In genomic region chr11:117568606-117568991, GRCm38 (mm10) we compare ENCODE assay signal across 8 mouse cellular contexts.
DNase-seq lines count a peak whose midpoint lies in the region; TF ChIP-seq lines count a peak whose summit lies in the region.

No protein-coding gene starts in this region.

- no peak for TF ChIP-seq POLR2A in brain, embryonic 14.5 days (IDR thresholded peaks at IDR 0.05; ENCODE audit: borderline replicate concordance, extremely low read depth, insufficient read depth, insufficient read length, poor library complexity, severe bottlenecking)

- TF ChIP-seq CTCF in brain, embryonic 14.5 days (IDR thresholded peaks at IDR 0.05; ENCODE audit: borderline replicate concordance, extremely low read depth, insufficient read depth, insufficient read length) = no peak

- peak; percentile 62 for DNase-seq in cerebellum, adult 11 months
- no peak for DNase-seq in cerebellum, postnatal 4 days (ENCODE audit: low spot score in 2 of 2)
- DNase-seq in brain, embryonic 14.5 days (ENCODE audit: low read depth) = peak; percentile 54
- peak; percentile 32 to 70 for DNase-seq in heart, adult 9 months (ENCODE audit: low spot score in 2 of 2)
- peak; percentile 58 for DNase-seq in lung, postnatal 14 days
- no peak for DNase-seq in thymus, postnatal 4 days
- DNase-seq in layer of hippocampus, adult 8-10 months (ENCODE audit: low spot score in 2 of 2) = no peak
- DNase-seq in right cerebral cortex, postnatal 4 days = no peak

Comparison
In these comparisons a context has a peak if more than half of its experiments do, and no peak if none do; other contexts are left out.
1. DNase-seq: peak in cerebellum, adult 11 months (single experiment), brain, embryonic 14.5 days (single experiment), heart, adult 9 months (2 of 2) and lung, postnatal 14 days (single experiment); none in cerebellum, postnatal 4 days (0 of 2), thymus, postnatal 4 days (single experiment), layer of hippocampus, adult 8-10 months (0 of 2) and right cerebral cortex, postnatal 4 days (single experiment).